Mouse (Mus musculus) CD8-positive naive resting alpha-beta T cell, adult 2 months (primary cell): ENCODE results near the gene BC061237.
"Not testable (repeated sequence)": the region's sequence is repeated elsewhere in the genome, so short reads cannot be mapped to it uniquely, and the experiment has no call there.

Experiments
- DNase-seq, 2 experiments: peaks; one replicate each; pipeline ENCODE4 v3.0.0; 2022; ENCODE audit warnings: low read depth in 2 of 2, low spot score in 2 of 2

BC061237 gene

DNA sequence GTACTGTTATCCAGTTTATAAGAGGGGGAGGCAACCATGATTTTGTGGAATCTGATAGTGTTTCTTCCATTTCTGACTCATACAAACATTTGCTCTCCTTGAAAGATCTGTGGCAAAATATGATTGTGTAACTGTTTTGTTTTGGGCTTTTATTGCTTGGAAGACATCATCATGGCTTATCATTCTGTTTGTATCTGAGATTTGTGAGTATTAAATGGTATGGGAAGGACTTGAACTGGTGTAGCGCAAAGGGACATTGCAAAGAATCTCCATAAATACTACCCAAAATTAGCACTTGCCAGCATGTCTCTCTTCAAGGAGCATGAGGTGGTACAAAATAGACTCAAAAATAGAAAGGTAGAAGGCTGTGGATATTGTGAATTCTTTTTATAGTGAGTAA, at the start of gene BC061237:
Gene BC061237, plus strand, starts transcription at position 301 of the 400 bp plus-strand sequence.
- not testable (repeated sequence) for DNase-seq

DNA sequence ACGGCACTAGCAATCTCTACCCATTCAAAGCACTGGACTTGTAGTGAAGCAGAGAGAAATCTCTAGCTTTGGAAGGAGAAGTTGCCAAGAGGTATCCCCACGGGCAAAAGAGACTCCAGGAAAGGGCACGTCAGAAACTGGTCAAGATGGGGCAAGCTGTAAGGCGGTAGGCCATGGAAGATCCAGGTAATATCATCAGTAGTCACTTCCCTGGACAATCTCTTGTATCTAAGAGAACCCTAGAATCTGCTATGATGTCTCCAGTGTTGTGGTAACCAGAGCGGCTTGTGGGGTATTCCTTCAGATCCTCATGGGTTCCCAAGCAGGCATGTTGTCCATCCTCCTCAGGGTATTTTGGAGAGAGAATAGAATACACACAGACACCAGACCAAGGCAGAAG, 25.7 kb downstream of the BC061237 start, which contains the start of gene Gm17093:
Gene Gm17093, plus strand, starts transcription at position 301 of the 400 bp plus-strand sequence.
- not testable (repeated sequence) for DNase-seq

DNA sequence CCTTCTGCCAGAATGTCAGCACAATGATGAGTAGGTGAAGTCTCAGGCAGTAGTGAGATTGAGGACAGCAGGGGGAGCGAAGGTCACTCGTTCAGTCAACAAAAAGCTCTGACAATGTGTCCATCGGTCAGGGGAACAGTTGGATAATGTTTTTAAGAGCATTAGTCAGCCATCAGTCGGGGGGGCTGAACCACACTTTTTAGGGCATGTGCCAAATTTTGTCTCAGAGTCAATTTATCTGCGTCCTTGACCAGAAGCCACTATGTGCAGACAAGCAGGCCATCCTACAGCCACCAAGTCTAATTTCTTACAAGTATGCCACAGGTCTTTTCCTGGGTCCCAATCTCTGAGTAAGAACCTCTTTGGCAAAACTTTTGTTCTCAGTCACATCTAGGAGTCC, 55.7 kb downstream of the BC061237 start:
- DNase-seq = not testable (repeated sequence)
